Mouse (Mus musculus): ENCODE results near the gene Abcg1.

Gene Abcg1

DNA sequence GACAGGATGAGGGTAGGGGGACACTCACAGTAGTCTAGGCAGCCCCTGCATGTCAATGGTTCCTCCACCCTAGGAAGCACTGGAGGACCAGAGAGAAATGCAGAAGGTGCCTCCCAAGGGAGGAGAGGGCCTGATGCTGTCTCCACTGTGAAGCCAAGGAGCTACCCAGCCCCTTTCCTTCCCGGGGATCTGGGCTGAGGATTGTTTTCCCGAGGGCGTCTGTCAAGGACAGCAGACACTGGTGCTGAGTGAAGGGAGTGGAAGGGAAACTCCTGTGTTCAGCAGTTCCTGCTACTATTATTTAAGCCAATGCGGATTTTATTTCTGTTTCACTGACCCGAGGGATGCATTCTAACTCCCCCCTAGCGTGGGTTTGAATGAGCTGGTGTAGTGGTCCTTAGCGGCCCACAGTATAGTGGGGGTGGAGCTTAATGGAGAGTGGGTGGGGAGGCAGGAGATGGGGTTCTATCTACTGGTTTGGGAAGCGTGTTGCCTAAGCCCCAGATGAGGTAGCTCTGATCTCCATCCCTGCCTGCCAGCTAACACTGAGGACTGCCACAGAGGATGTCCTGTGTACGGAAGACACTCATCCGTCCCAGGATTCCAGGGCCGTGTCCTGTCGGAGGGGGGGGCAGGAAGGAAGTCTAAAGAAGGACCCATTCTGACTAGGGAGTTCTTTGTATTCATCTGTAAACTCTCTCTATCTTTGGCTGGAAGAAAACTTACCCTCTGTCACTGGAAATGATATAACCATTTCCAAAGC, 21.8 kb downstream of the Abcg1 start:
- DNase-seq (ENCODE audit: low read depth, low spot score): no peak
- Histone ChIP-seq H3K36me3 (ENCODE audit: control insufficient read depth, insufficient read depth, low read length, poor library complexity, severe bottlenecking) (no peaks in the 10 kb centered on the region; the same call in 1 of the 2 replicates), H3K27me3 (ENCODE audit: control insufficient read depth, insufficient read depth, low read length, poor library complexity, severe bottlenecking) (no peaks in the 10 kb centered on the region)

DNA sequence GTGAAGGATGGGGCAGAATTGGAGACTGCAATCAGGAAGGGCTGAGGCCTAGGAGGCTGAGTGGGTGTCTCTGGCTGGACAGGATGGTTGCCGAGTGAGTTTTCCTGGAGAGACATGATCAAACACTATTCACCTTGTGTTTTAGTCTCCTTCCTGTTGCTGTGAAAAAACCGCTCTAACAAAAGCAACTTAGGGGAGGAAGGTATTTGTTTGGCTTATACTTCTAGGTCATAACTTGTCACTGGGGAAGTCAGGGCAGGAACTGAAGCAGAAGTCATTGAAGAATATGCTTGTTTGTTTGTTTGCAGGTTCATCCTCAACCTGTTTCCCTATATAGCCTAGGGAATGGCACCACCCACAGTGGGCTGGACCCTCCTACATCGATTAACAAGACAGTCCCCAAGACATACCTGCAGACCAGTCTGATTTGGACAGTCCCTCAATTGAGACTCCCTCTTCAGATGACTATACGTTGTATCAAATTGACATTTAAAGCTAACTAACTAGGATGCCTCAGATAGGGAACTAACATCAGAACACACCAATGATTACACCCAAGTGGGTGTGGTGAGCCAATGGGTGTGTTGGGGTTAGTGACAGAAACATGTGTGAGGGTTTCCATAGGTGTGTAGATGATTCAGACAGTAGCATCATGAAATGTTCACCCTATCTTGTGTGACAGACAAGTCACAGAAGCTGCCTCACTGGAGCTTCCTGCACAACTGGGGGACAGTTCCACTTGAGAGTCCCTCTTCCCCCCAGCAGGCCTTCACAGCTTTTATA, 25.0 kb downstream of the Abcg1 start:
- Histone ChIP-seq H3K36me3 (ENCODE audit: control insufficient read depth, insufficient read depth, low read length, poor library complexity, severe bottlenecking) (no peaks in the 10 kb centered on the region; the same call in 1 of the 2 replicates), H3K27me3 (ENCODE audit: control insufficient read depth, insufficient read depth, low read length, poor library complexity, severe bottlenecking) (no peaks in the 10 kb centered on the region)
- DNase-seq (ENCODE audit: low read depth, low spot score): no peak

DNA sequence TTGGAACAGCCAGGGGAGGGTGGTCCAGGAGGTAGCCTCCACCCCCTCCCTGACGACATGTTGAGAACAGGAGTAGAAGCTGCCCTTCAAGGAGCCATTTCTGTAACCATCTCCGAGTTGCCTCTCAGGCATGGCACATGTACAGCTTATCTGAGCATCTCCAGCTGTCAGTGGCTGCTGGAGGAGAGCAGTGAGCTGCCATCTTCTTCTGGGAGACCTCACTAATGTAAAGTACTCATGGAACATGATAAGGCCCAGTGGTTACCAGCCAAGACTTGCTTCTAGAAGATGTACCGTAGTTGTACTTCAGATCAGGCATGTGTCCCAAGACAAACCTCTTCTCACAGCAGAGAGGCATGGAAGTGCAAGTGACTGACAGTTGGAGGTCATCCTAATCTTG, 28.0 kb downstream of the Abcg1 start:
- Histone ChIP-seq H3K27me3 (ENCODE audit: control insufficient read depth, insufficient read depth, low read length, poor library complexity, severe bottlenecking) (no peaks in the 10 kb centered on the region), H3K36me3 (ENCODE audit: control insufficient read depth, insufficient read depth, low read length, poor library complexity, severe bottlenecking) (no peaks in the 10 kb centered on the region)
- DNase-seq (ENCODE audit: low read depth, low spot score): no peak

DNA sequence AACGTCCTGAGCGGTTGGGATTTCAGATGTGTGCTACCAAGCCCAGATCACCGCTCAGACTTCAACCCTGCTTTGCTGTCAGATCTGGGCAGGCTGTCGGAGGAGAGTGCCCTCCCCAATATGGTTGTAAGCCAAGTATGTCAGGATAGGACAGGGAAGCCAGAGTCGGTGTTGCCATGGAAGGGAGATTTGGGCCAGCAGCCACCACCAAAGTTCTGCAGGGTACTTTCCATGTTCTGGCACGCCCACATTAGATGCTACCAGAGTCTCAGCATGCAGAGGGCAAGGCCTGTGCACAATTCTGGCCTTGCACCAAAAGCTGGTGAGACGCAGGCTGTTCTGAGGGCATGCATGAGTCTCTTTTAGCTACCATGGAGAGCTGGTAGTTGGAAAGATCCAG, 28.7 kb downstream of the Abcg1 start:
- H3K36me3 ChIP-seq (ENCODE audit: control insufficient read depth, insufficient read depth, low read length, poor library complexity, severe bottlenecking): no peaks in the 10 kb centered on the region
- no peak for DNase-seq (ENCODE audit: low read depth, low spot score)
- H3K27me3 ChIP-seq (ENCODE audit: control insufficient read depth, insufficient read depth, low read length, poor library complexity, severe bottlenecking): no peaks in the 10 kb centered on the region

DNA sequence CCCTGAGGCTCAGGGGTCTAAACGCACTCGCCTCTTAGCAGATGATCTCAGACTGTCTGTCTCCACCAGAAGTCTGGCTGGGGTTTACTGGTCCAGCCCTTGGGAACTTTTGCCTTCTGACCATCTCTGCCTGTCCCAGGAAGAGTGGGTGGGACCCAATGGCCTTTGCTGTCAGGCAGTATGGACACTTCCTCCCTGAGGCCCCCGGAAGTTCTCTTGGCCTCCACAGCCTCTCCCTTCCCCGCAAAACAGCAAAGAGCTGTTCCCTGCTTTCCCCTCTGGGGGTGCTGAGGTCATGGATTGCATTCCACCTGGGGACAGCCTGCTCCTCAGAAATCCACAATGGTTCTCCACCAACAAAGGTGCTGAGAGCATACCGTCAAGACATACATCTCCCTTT, 31.2 kb downstream of the Abcg1 start:
- Histone ChIP-seq H3K36me3 (ENCODE audit: control insufficient read depth, insufficient read depth, low read length, poor library complexity, severe bottlenecking) (peaks cover 2% of the 10 kb centered on the region), H3K27me3 (ENCODE audit: control insufficient read depth, insufficient read depth, low read length, poor library complexity, severe bottlenecking) (no peaks in the 10 kb centered on the region)
- no peak for DNase-seq (ENCODE audit: low read depth, low spot score)

DNA sequence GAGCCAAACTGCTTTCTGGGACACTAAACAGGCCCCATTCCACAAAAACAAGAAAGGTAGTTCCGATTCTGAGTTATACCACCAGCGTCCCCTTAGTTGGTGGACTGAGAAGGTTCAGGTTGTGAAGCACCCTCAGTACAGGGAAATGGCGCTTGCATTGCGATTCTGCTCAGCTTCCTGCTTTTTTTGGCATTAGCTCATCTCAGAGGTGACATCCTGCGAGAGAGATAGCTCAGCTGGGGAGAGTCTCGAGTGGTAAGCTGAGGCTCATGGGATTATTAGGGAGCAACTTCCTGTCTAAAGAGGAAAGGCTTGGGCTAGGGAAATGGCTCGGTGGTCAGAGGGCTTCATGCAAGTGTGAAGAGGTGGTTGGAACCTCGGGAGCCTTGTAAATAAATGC, 32.4 kb downstream of the Abcg1 start:
- peaks cover 5% of the 10 kb centered on the region for H3K36me3 ChIP-seq (ENCODE audit: control insufficient read depth, insufficient read depth, low read length, poor library complexity, severe bottlenecking)
- no peaks in the 10 kb centered on the region for H3K27me3 ChIP-seq (ENCODE audit: control insufficient read depth, insufficient read depth, low read length, poor library complexity, severe bottlenecking)
- DNase-seq (ENCODE audit: low read depth, low spot score): no peak

DNA sequence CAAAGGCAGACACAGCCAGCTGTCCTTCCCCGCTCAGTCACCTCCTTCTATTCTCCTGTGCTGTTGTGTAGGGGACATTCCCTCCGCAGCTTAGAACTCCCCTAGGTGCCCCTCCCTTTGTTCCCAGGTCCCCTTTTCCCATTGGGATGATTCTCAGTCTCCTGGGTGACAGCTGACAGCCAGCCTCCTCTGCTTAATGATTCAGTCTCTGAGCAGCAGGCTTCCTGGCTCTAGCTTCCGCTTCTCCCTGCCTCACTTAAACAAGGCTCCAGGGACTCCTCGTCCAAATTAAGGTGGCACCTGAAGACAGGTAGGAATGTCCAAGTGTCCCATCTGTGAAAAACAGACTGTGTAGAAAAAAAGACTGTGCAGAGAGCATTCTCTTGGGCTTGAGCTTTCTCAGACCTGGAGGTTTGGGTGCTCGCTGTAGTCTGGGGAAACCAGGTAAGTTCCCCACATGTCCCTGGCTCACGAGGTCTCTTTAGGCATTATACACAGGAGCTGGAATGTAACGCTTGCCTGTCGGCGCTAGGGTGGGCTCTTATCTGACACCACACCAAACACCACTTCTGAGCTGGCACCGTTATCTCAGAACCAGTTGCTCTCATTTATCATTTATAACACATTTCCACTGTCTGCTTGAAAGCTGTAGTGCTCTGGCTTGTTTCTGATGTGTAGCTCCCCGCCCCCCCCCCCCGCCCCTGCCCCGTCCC, 33.7 kb downstream of the Abcg1 start:
- Histone ChIP-seq H3K27me3 (ENCODE audit: control insufficient read depth, insufficient read depth, low read length, poor library complexity, severe bottlenecking) (no peaks in the 10 kb centered on the region), H3K36me3 (ENCODE audit: control insufficient read depth, insufficient read depth, low read length, poor library complexity, severe bottlenecking) (peaks cover 8% of the 10 kb centered on the region)
- DNase-seq (ENCODE audit: low read depth, low spot score): no peak

DNA sequence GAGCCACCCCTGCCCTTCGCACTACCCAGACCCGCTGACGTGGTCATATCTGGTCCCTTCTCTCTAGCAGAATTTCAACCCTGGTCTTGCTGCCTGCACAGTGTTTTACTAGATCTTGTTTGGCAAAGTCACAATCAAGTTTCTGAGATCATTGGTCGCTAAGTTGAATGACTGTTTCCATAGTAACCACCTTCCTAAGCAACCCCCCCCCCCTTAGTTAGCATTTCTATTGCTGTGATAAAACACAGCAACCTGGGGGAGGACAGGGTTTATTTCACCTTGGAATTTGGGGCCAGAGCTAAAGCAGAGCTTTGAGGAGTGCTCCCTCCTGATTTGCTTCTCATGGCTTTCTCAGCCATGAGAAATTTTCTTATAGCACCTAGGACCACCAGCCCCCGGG, 37.3 kb downstream of the Abcg1 start:
- peaks cover 8% of the 10 kb centered on the region for H3K36me3 ChIP-seq (ENCODE audit: control insufficient read depth, insufficient read depth, low read length, poor library complexity, severe bottlenecking)
- no peak for DNase-seq (ENCODE audit: low read depth, low spot score)

DNA sequence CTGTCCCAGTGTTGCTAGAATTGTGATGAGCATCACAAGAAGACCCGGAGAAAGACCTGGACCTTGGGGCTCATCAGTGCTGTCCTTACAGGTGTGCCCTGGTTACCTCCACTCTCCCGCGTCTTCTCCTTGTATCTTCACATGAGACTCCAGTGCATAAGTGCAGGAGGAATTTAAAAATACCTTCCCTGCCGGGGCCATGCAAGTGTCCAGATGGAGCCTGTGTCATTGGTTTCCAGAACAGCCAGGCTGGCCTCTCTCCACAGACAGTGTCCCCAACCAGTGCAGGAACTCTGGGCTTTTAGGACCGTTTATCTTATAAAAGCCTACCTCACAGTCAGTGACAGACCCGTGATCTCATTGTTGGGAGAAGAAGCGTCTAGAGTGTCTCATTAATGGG, 38.1 kb downstream of the Abcg1 start:
- no peak for DNase-seq (ENCODE audit: low read depth, low spot score)
- H3K27me3 ChIP-seq (ENCODE audit: control insufficient read depth, insufficient read depth, low read length, poor library complexity, severe bottlenecking): no peaks in the 10 kb centered on the region
- peaks cover 11% of the 10 kb centered on the region for H3K36me3 ChIP-seq (ENCODE audit: control insufficient read depth, insufficient read depth, low read length, poor library complexity, severe bottlenecking)

More for the DNA sequence above, 37.3 kb downstream of the Abcg1 start:
- H3K27me3 ChIP-seq (ENCODE audit: control insufficient read depth, insufficient read depth, low read length, poor library complexity, severe bottlenecking): no peaks in the 10 kb centered on the region

DNA sequence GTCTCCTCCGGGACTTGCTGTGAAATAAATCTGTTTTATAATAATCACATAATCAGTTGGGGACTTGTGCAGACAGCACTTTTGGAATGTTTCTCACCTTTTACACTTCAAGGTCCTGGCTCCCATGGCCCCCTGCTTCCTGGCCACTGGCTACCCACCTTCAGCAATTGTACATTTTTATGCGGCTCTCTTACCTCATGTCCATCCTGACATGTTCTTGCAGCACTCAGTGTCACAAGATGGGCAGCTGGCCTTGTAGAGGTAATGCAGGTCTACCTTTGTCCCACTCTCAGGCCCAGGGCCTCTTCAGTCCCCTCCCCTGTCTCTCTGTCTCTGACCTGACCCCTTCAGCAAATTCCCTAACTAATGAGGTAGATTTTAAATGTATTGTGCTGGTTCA, 39.4 kb downstream of the Abcg1 start:
- Histone ChIP-seq H3K27me3 (ENCODE audit: control insufficient read depth, insufficient read depth, low read length, poor library complexity, severe bottlenecking) (no peaks in the 10 kb centered on the region), H3K36me3 (ENCODE audit: control insufficient read depth, insufficient read depth, low read length, poor library complexity, severe bottlenecking) (peaks cover 11% of the 10 kb centered on the region)
- no peak for DNase-seq (ENCODE audit: low read depth, low spot score)

DNA sequence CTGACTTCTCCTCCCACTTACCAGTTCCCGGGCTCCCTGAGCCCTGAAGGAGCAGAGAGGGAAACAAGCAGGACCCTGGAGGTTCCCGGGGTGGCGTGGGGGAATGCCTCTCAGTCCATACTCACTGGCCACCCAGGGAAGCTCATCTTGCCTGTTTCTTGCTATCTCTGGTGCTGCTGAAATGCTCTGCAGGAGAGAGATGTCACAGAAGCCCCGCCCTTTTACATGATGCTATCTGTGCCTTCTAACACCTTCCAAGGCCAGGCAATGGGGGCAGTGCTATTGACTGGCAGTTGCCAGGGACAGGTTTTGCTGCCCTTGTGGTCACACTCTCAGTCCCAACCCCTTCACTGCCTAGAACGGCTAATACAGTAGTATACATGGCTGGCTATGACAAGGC, 41.3 kb downstream of the Abcg1 start:
- DNase-seq (ENCODE audit: low read depth, low spot score): no peak
- Histone ChIP-seq H3K27me3 (ENCODE audit: control insufficient read depth, insufficient read depth, low read length, poor library complexity, severe bottlenecking) (no peaks in the 10 kb centered on the region), H3K36me3 (ENCODE audit: control insufficient read depth, insufficient read depth, low read length, poor library complexity, severe bottlenecking) (peaks cover 10% of the 10 kb centered on the region)

DNA sequence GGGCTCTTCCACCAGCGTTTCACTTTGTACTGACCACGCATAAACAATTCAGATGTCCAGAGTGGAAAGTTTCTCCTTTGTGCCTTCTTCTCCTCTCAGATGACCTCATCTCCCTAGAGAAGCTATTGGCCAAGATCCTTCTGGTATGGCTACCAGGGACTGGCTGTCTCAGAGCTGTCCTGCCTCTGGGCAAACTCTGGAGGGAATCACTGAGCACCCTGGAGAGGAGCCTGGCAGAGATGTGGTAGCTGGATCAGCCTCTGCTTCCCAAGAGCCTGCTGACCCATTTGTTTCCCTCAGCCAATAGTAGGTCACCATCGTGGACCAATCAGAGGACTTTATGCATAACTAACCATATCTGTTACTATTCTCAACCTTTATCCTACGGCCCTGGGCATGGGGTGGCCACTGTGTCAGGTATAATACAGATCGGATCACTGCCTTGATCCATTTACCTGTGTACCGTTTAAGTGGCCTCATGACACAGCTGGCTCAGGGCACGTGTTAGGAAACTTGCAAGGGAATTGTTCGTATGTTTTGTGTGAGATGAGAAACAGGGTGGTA, 45.6 kb downstream of the Abcg1 start:
- Histone ChIP-seq H3K27me3 (ENCODE audit: control insufficient read depth, insufficient read depth, low read length, poor library complexity, severe bottlenecking) (no peaks in the 10 kb centered on the region), H3K36me3 (ENCODE audit: control insufficient read depth, insufficient read depth, low read length, poor library complexity, severe bottlenecking) (peaks cover 12% of the 10 kb centered on the region)
- DNase-seq (ENCODE audit: low read depth, low spot score): no peak

DNA sequence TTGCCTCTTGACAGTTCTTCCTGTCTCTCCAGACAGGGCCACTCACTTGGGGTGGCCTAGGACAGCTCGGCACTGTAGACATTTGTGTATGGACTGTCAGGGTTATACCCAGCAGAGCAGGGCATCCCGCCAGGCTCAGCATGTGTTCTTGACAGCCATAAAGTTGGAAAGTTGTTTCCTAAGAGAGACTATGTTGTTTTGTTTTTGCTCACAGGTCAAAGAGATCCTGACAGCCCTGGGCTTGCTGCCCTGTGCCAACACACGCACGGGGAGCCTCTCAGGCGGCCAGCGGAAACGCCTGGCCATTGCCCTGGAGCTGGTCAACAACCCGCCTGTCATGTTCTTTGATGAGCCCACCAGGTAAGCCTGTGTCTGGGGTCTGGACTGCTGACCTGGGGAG, 46.3 kb downstream of the Abcg1 start:
- no peak for DNase-seq (ENCODE audit: low read depth, low spot score)
- Histone ChIP-seq H3K27me3 (ENCODE audit: control insufficient read depth, insufficient read depth, low read length, poor library complexity, severe bottlenecking) (no peaks in the 10 kb centered on the region), H3K36me3 (ENCODE audit: control insufficient read depth, insufficient read depth, low read length, poor library complexity, severe bottlenecking) (peaks cover 17% of the 10 kb centered on the region)

DNA sequence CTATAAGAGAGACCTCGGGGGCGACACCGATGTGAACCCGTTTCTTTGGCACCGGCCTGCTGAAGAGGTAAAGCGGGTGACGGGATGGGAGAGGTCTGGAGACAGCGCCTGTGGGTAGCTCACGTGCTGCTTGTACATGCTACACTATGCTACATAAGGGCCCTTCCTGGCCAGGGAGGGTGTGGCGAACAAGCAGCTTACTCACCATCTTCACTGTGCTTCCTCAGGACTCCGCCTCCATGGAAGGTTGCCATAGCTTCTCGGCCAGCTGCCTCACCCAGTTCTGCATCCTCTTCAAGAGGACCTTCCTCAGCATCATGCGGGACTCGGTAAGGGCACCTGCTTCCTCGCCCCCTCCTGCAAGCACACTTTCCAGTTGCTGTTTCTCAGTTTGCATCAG, 50.9 kb downstream of the Abcg1 start:
- Histone ChIP-seq H3K36me3 (ENCODE audit: control insufficient read depth, insufficient read depth, low read length, poor library complexity, severe bottlenecking) (peaks cover 25% of the 10 kb centered on the region), H3K27me3 (ENCODE audit: control insufficient read depth, insufficient read depth, low read length, poor library complexity, severe bottlenecking) (no peaks in the 10 kb centered on the region)
- no peak for DNase-seq (ENCODE audit: low read depth, low spot score)
